In the genomic region with DNA sequence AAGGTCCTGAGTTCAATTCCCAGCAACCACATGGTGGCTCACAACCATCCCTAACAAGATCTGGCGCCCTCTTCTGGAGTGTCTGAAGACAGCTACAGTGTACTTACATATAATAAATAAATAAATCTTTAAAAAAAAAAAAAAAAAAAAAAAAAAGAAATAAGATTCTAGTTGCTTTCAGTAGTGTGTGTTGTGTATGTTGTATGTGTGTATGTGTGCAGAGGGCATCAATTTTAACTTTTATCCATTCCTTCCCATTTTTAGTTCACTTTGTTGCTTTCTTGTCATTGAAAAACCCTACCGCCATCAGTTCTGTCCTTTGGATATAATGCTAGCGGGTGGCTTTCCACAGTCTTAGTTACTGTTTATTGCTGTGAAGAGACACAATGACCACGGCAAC, we compare ENCODE assay signal across 24 mouse cellular contexts. TPM values are rescaled to one million over a fixed set of nuclear protein-coding genes. Genes with fewer than 3 reads are reported as not detected.
"Had no signal": no experiment of that assay in that cellular context is flagged by ENCODE, and none has a peak within 500 bp of the region (broad histone marks: within the 10 kb centered on the region; RNA-seq: fewer than 3 reads in every experiment).

No protein-coding gene starts in this region.

RNA-seq across cellular contexts. Expression of a gene that starts 54.2 kb away (rescaled TPM):
- total RNA-seq: hematopoietic stem cell, adult 5-6 weeks; hindbrain, postnatal 0 days; layer of hippocampus, adult 18-20 months; layer of hippocampus, adult 8-10 months; layer of hippocampus, postnatal 36 days; left cerebral cortex, adult 18-20 months; left cerebral cortex, adult 2 months had no signal
- polyA plus RNA-seq: heart, embryonic 10.5 days; heart, embryonic 11.5 days; heart, embryonic 12.5 days; heart, embryonic 13.5 days; heart, embryonic 14.5 days; heart, embryonic 15.5 days; hindbrain, embryonic 10.5 days; hindbrain, embryonic 11.5 days; hindbrain, embryonic 12.5 days; hindbrain, embryonic 13.5 days; hindbrain, embryonic 14.5 days; hindbrain, embryonic 15.5 days; hindbrain, embryonic 16.5 days; inflammation-experienced regulatory T-cells, adult 6 months; intestine, embryonic 14.5 days; intestine, embryonic 15.5 days; kidney, embryonic 16.5 days had no signal
